Mouse (Mus musculus) limb, embryonic 15.5 days (tissue): Measurements from ENCODE around the gene Kdsr. TPM values are rescaled to one million over a fixed set of nuclear protein-coding genes. Genes with fewer than 3 reads are reported as not detected.

Experiments
- ATAC-seq: fragments of 200-750 bp; cut with Nextera tagmentation; 2 replicates; pipeline ENCODE4 v1.8.0; 2017; ENCODE audit warnings: low read depth, moderate TSS enrichment; ENCODE audit not compliant: insufficient number of reproducible peaks, low FRiP score, low TSS enrichment
- H3K27ac ChIP-seq: fragments of 300-500 bp; sonication (generic); 2 replicates; pipeline ENCODE4 v1.5.1; 2015; ENCODE audit warnings: moderate library complexity, mild to moderate bottlenecking, inconsistent platforms
- H3K27me3 ChIP-seq: fragments of 300-500 bp; sonication (generic); 2 replicates; pipeline ENCODE4 v1.6.1; 2015; ENCODE audit warnings: inconsistent platforms
- H3K36me3 ChIP-seq: fragments of 300-500 bp; sonication (generic); 2 replicates; pipeline ENCODE4 v1.6.1; 2015; ENCODE audit warnings: inconsistent platforms
- H3K4me1 ChIP-seq: fragments of 300-500 bp; sonication (generic); 2 replicates; pipeline ENCODE4 v1.6.1; 2015; ENCODE audit warnings: inconsistent platforms
- H3K4me2 ChIP-seq: fragments of 300-500 bp; sonication (generic); 2 replicates; pipeline ENCODE4 v1.6.1; 2015; ENCODE audit warnings: mild to moderate bottlenecking, inconsistent platforms
- H3K4me3 ChIP-seq: fragments of 300-500 bp; sonication (generic); 2 replicates; pipeline ENCODE4 v1.5.1; 2015; ENCODE audit warnings: mild to moderate bottlenecking, inconsistent platforms
- H3K9ac ChIP-seq: fragments of 300-500 bp; sonication (generic); 2 replicates; pipeline ENCODE4 v1.6.1; 2015; ENCODE audit warnings: inconsistent platforms
- H3K9me3 ChIP-seq: fragments of 300-500 bp; sonication (generic); 2 replicates; pipeline ENCODE4 v1.6.1; 2016; ENCODE audit warnings: inconsistent platforms
- WGBS: fragments of 180-500 bp; shearing (Covaris S2); methylation state at CpG from one replicate; pipeline ENCODE4 v1.1.7; 2015; 5-methylcytosine and 5-hydroxymethylcytosine counted together
- polyA plus RNA-seq: library from polyadenylated mRNA; unstranded; fragments of >200 nt; fragmentation: Nextera tagmentation; extraction: Ambion mirVana; gene quantifications from 2 replicates; pipeline ENCODE4 v1.2.1, GENCODE M21; 2015

Gene Kdsr
- polyA plus RNA-seq, result 19.4 TPM in 2 replicates

- peak; percentile 99 for ATAC-seq
- H3K4me3 ChIP-seq, result peak within 1 kb of the TSS; percentile 83
- H3K9ac ChIP-seq, result peak within 1 kb of the TSS; percentile 72
- no peaks in the 10 kb centered on the region for H3K9me3 ChIP-seq
- peaks cover 3% of the 10 kb centered on the region for H3K36me3 ChIP-seq
- WGBS, result 2% methylated on average over 51 of the region's 51 CpGs
- H3K27me3 ChIP-seq, result no peaks in the 10 kb centered on the region
- peak within 1 kb of the TSS; percentile 93 for H3K4me2 ChIP-seq
- H3K4me1 ChIP-seq, result peaks cover 12% of the 10 kb centered on the region
- peak within 1 kb of the TSS; percentile 95 for H3K27ac ChIP-seq
Observed at GRCm38 (mm10) chr1:106759572-106760435, at the start of gene Kdsr. Gene Kdsr, minus strand, starts transcription at chr1:106759727.

DNA sequence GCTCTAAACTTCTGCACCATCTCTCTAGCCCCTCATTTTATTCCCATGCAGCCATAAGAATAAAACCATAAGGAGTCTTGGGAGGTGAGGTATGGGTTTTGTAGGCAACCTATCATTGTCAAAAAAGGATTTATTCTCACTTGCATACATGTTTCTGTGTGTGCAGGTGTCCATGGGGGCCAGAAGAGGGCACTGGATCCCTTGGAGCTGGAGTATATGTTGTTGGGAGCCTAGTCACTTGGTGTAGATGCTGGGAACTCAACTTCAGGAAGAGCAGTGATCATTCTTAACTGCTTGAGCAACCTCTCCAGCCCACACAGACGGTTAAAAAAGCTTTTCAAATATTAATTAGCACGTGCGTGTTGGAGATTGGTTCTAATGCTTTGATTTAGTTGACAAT, 40.4 kb upstream of the Kdsr start:
- Histone ChIP-seq H3K9ac (no peak overlapping the region), H3K27me3 (no peaks in the 10 kb centered on the region), H3K4me2 (no peak overlapping the region), H3K36me3 (no peaks in the 10 kb centered on the region), H3K27ac (no peak overlapping the region), H3K4me1 (peaks cover 3% of the 10 kb centered on the region; the same call in 1 of the 2 replicates), H3K9me3 (no peaks in the 10 kb centered on the region), H3K4me3 (no peak overlapping the region)
- WGBS, result 82% methylated on average over 3 of the region's 3 CpGs
- ATAC-seq, result no peak

- 53% methylated on average over 1 of the region's 1 CpGs for WGBS
- no peak for ATAC-seq
- H3K9ac ChIP-seq, result no peak overlapping the region
- H3K36me3 ChIP-seq, result no peaks in the 10 kb centered on the region
- no peaks in the 10 kb centered on the region for H3K9me3 ChIP-seq
- H3K27ac ChIP-seq, result no peak overlapping the region
- H3K4me2 ChIP-seq, result no peak overlapping the region
- H3K4me3 ChIP-seq, result no peak overlapping the region
- H3K27me3 ChIP-seq, result no peaks in the 10 kb centered on the region
- H3K4me1 ChIP-seq, result peaks cover 4% of the 10 kb centered on the region; the same call in 1 of the 2 replicates
Observed at GRCm38 (mm10) chr1:106799406-106799805, 39.9 kb upstream of the Kdsr start.

GRCm38 (mm10) chr1:106796987-106797779, 37.7 kb upstream of the Kdsr start:
- Histone ChIP-seq H3K4me2 (peak overlapping the region; percentile 44), H3K4me1 (peaks cover 6% of the 10 kb centered on the region; the same call in 1 of the 2 replicates), H3K9me3 (no peaks in the 10 kb centered on the region), H3K27ac (0 out of 2 replicates have a peak overlapping the region, but pooled peaks have one; percentile 96), H3K36me3 (no peaks in the 10 kb centered on the region), H3K9ac (no peak overlapping the region), H3K27me3 (no peaks in the 10 kb centered on the region), H3K4me3 (peak overlapping the region; percentile 99)
- whole genome bisulfite sequencing, result 64% methylated on average over 7 of the region's 7 CpGs
- no peak for ATAC-seq

- Histone ChIP-seq H3K4me2 (peak within 1 kb of the TSS; percentile 44), H3K4me3 (peak within 1 kb of the TSS; percentile 99)
- WGBS, result 1% methylated on average over 23 of the region's 23 CpGs
Observed at GRCm38 (mm10) chr1:106796542-106796924, 37.0 kb upstream of the Kdsr start, which contains the start of gene Vps4b. Gene Vps4b, minus strand, starts transcription at chr1:106796728.

DNA sequence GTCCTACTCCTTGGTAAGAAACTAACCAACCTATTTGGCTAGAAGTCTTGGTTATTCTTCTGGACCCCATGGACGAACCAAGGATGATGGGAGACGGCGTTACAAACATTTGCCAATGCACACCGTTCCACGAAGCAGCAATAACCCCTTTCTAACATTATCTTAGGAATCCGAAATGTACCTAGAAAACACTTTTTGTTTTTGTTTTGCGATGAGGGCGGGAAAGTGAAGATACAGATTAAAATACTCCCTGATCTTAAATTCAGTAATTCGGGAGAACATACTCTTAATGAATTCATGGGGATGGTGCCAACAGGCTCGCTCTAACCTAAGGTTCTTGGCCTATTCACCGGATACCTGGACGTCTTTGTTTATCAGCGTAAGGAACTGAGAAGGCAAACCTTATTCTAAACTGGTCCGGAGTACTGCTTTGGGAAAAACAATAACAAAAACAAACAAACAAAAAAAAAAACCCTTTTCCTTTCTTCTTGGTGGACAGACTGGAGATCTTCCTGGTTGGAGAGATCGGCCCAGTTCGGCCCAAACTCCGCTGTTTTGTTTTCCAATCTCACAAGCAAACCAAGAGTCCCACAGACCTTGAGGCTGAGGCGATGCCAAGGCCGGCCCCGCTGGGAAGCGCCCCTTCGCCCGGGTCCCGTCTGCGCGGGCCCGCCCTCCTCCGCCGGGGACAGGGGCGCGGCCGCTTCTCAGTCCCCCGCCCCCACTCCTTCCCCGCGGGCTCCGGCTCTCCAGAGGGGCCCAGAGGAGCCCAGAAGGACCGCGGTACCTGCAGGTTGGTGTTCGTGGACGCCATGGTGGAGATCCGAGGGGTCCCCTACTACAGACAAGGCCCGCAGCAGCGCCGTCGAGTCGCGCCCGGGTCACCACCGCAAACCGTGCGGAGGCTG, 36.4 kb upstream of the Kdsr start:
- Histone ChIP-seq H3K4me1 (peaks cover 6% of the 10 kb centered on the region; the same call in 1 of the 2 replicates), H3K9me3 (no peaks in the 10 kb centered on the region), H3K27ac (peak overlapping the region; percentile 96), H3K27me3 (no peaks in the 10 kb centered on the region), H3K9ac (peak overlapping the region; percentile 91), H3K4me3 (peak overlapping the region; percentile 99), H3K4me2 (peak overlapping the region; percentile 44), H3K36me3 (no peaks in the 10 kb centered on the region)
- peak; percentile 73 for ATAC-seq
- 1% methylated on average over 51 of the region's 51 CpGs for WGBS

More at GRCm38 (mm10) chr1:106796542-106796924, 37.0 kb upstream of the Kdsr start, which contains the start of gene Vps4b:
- Histone ChIP-seq H3K36me3 (no peaks in the 10 kb centered on the region), H3K4me1 (peaks cover 6% of the 10 kb centered on the region; the same call in 1 of the 2 replicates), H3K9ac (peak within 1 kb of the TSS; percentile 91), H3K9me3 (no peaks in the 10 kb centered on the region), H3K27ac (peak within 1 kb of the TSS; percentile 96), H3K27me3 (no peaks in the 10 kb centered on the region)
- ATAC-seq, result peak; percentile 97

DNA sequence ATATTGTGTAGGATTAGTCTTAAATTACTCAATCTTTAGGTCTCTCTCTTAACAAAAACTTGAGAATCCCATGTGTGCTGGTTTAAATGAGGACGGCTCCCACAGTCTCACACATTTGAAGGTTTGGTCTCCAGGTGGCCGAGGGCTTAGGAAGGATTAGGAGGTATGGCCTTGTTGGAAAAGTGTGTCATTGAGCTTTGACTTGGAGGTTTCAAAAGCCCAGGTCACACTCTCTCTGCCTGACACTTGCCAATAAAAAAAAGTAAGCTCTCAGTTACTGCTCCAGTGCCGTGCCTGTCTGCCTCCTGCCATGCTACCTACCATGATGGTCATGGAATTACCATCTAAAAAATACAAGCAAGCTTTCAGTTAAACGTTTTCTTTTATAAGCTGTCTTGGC, 15.4 kb upstream of the Kdsr start:
- ATAC-seq, result no peak
- no peak overlapping the region for H3K4me2 ChIP-seq

DNA sequence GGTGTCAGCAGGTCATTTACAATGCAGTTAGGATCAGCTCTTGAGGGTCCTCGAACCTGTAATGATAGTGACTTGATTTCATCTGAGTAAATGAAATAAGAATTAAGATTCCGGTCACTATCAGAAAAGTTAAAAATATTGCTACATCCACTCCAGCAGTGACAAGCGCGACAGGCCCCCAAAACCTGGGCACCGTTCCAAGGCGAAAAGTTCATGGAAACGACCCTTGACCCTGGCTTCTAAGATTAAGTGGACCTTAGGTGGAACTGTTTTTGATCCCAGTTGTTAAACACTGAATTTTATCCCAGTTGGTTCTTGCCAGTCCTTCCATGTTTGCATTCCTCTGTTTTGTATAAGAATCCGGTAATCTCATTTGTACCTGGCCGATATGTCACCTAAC, 14.6 kb upstream of the Kdsr start:
- WGBS, result 90% methylated on average over 9 of the region's 9 CpGs
- Histone ChIP-seq H3K4me3 (no peak overlapping the region), H3K27ac (no peak overlapping the region), H3K9ac (no peak overlapping the region), H3K27me3 (no peaks in the 10 kb centered on the region), H3K4me2 (no peak overlapping the region), H3K36me3 (peaks cover 70% of the 10 kb centered on the region), H3K9me3 (no peaks in the 10 kb centered on the region), H3K4me1 (no peaks in the 10 kb centered on the region)
- ATAC-seq, result no peak

More for the DNA sequence above, 15.4 kb upstream of the Kdsr start:
- H3K9ac ChIP-seq, result no peak overlapping the region
- peaks cover 75% of the 10 kb centered on the region for H3K36me3 ChIP-seq
- no peaks in the 10 kb centered on the region for H3K9me3 ChIP-seq
- no peaks in the 10 kb centered on the region for H3K27me3 ChIP-seq
- H3K4me1 ChIP-seq, result no peaks in the 10 kb centered on the region
- H3K27ac ChIP-seq, result no peak overlapping the region
- 74% methylated on average over 4 of the region's 4 CpGs for WGBS
- no peak overlapping the region for H3K4me3 ChIP-seq

- H3K4me2 ChIP-seq, result no peak overlapping the region
- H3K9me3 ChIP-seq, result no peaks in the 10 kb centered on the region
- no peak overlapping the region for H3K4me3 ChIP-seq
- no peaks in the 10 kb centered on the region for H3K27me3 ChIP-seq
- H3K9ac ChIP-seq, result no peak overlapping the region
- H3K4me1 ChIP-seq, result no peaks in the 10 kb centered on the region
- H3K27ac ChIP-seq, result no peak overlapping the region
- peaks cover 55% of the 10 kb centered on the region for H3K36me3 ChIP-seq
- ATAC-seq, result no peak
Observed at GRCm38 (mm10) chr1:106768773-106769172, 9.2 kb upstream of the Kdsr start.

- peaks cover 35% of the 10 kb centered on the region for H3K36me3 ChIP-seq
- H3K9ac ChIP-seq, result no peak overlapping the region
- no peak overlapping the region for H3K27ac ChIP-seq
- no peak overlapping the region for H3K4me2 ChIP-seq
- H3K4me3 ChIP-seq, result no peak overlapping the region
- 90% methylated on average over 8 of the region's 8 CpGs for WGBS
- H3K27me3 ChIP-seq, result no peaks in the 10 kb centered on the region
- H3K9me3 ChIP-seq, result no peaks in the 10 kb centered on the region
- no peaks in the 10 kb centered on the region for H3K4me1 ChIP-seq
- ATAC-seq, result no peak
Observed at GRCm38 (mm10) chr1:106765771-106766170, 6.2 kb upstream of the Kdsr start.

DNA sequence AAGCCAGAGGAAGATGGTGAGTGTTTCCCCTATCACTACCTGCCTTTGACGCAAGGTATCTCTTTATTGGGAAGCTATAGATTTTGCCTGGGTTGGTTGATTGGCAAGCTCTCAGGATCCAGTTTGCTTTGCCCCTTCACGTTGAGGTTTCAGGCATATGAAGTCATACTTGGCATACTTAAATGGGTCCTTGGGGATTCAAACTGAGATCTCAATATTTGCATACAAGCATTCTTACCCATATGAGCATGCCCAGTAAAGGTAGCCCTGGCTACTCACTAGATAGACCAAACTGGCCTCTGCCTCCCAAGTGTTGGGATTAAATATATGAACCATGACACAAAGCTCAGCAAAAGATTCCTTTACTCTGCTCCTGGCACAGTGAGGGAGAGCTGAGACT, 5.3 kb upstream of the Kdsr start:
- Histone ChIP-seq H3K9me3 (no peaks in the 10 kb centered on the region), H3K27me3 (no peaks in the 10 kb centered on the region), H3K4me3 (no peak overlapping the region), H3K4me1 (no peaks in the 10 kb centered on the region), H3K4me2 (no peak overlapping the region), H3K36me3 (peaks cover 28% of the 10 kb centered on the region), H3K27ac (no peak overlapping the region), H3K9ac (no peak overlapping the region)
- no peak for ATAC-seq
- WGBS, result 79% methylated on average over 2 of the region's 2 CpGs
